Mouse (Mus musculus) left cerebral cortex, adult 9 months (tissue): Measurements from ENCODE around the gene Dap3.
"Not testable (repeated sequence)": the region's sequence is repeated elsewhere in the genome, so short reads cannot be mapped to it uniquely, and the experiment has no call there.

Source experiments
- DNase-seq, 2 experiments: peaks; one replicate each; pipeline ENCODE4 v3.0.0; 2022; ENCODE audit warnings: low spot score in 2 of 2

The Dap3 gene

DNA sequence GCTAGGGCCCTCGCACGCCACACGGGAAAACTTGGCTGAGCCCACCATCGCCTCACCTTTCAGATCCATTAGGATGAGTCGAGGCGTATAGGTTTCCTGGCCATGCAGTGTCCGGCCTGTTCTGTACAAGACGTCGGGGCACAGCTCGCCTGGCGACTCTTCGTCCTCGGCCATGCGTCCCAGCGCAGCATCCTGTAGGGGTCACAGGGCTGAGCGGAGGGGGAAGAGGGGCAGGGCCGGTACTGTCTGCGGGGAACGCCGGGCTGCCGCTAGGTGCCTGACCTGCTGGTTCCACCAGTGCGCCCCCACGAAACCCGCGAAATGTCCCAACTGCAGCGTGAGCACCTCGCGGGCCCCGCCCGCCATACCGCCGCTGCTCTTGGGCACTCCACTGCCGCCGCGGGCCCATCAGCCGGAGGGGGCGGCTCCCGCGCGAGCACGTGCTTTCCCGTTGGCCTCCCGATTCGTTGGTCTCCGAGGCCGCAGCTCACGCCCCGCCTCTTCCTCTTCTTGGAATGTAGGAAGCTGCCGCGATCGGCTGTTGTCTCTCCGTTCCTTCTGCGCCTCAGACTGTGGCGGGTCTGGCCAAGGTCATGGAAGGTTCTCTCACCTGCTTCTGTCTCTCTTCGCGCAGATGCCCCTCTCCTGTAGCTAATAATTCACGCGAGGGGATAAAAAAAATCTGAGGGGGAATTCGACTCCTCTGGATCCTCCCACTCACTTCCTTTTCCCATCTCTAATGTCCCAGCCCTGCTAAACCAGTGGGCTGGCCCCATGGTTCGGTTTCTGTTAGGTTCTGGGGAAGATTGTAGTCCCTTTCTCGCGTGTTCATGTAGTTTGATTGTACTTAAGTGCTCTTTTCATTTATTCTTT lies 37.2 kb downstream of the Dap3 start, which contains the start of gene Msto1:
Gene Msto1 (minus strand): TSS at position 489 of the 873 bp plus-strand sequence.
- peak; percentile 79 to 92 for DNase-seq

DNA sequence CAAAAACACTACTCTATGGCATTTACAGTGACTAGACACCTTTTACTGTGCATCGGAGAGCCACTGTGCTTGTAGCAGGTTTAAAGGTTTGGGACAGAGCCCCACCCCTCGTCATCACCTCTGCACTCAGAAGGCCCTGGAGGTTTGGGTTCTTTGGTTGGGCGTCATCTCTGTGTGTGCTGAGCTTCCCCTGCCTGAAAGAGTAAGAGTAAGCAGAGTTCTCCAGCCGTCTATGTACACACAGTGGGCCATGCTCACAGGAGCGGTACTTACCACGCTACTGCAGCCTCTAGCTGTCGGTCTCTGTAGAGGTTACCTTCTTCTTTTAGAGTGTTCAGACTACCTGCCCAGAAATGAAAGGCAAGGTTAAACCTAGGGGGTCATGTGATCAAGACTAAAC lies 38.4 kb downstream of the Dap3 start:
- no peak for DNase-seq

DNA sequence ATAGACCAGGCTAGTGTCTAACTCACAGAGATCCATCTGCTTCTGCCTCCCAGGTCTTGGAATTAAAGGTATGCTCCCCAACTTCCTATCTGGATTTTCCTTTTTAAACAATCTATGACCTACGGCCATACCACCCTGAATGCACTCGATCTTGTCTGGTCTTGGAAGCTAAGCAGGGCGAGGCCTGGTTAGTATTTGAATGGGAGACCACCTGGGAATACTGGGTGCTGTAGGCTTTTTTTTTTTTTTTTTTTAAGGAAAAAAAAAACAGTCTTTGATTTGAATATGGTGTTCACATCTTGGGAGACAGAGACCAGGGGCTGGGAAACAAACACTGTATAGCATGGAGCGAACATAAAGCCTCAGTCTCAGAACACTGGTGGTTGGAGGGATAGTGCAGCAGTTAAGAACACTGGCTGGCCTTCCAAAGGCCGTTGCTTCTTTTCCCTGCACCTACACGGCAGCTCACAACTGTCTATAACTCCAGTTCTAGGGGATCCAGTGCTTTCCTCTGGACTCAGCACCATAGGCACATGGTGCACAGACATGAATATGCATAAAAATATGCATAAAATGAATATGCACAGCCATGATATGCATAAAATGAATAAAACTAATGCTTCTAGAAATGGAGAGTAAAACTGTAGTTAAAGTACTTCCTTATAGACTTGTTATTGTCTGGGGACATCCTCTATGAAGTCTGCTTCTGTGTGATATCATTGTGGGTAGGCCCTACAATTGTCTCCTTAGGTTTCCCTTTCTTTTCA lies 44.4 kb downstream of the Dap3 start:
- no peak for DNase-seq

GRCm38 (mm10) chr3:88905741-88906140 lies 45.2 kb downstream of the Dap3 start:
- DNase-seq = no peak

GRCm38 (mm10) chr3:88905209-88905608 lies 45.8 kb downstream of the Dap3 start:
- DNase-seq = no peak

GRCm38 (mm10) chr3:88904803-88905202 lies 46.2 kb downstream of the Dap3 start:
- DNase-seq = no peak

DNA sequence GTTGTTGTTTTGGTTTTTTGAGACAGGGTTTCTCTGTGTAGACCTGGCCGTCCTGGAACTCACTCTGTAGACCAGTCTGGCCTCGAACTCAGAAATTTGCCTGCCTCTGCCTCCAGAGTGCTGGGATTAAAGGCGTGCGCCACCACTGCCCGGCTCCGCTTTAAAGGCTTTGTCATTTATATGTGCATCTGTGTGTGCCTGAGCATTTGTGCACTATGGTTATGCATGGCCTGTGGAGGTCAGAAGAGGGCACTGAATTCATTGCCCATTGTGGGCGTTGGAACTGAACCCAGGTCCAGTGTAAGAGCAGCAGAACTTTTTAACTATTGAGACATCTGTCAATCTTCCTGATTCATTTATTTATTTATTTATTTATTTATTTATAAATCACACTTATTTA lies 58.0 kb downstream of the Dap3 start:
- DNase-seq = not testable (repeated sequence)

GRCm38 (mm10) chr3:88882536-88882935 lies 68.4 kb downstream of the Dap3 start:
- DNase-seq = not testable (repeated sequence)
